Mouse (Mus musculus) heart, postnatal 0 days (tissue): ENCODE data around the gene Cmip.

ENCODE experiments used
- CTCF ChIP-seq: IDR thresholded peaks from 2 replicates; pipeline ENCODE4 v1.5.1; 2016; ENCODE audit warnings: antibody characterized with exemption, control low read depth, low read depth
- EP300 ChIP-seq: IDR thresholded peaks from 2 replicates; pipeline ENCODE4 v1.6.1; 2016; ENCODE audit warnings: antibody characterized with exemption, low read depth

DNA sequence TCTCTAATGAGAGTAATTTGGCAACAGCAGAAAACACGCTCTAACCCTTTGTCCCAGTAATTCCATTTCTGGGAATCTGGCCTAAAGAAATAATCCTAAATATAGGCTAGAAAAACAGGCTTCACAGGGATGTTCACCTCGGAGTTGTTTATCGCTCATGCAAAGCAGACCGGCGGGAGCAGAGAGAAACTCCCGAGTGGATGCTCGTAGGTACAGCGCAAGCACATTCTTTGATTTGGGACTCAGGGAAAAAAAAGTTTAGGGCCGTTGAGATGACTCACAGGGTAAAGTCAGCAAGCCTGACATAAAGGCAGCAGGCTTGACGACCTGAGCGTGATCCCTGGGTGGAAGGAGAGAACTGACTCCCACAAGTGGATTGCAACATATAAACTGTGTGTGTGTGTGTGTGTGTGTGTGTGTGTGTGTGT lies 116.2 kb downstream of the Cmip start:
- TF ChIP-seq CTCF (no peak), EP300 (no peak)
